Mouse (Mus musculus) intestine, postnatal 0 days (tissue): Measurements from ENCODE around the gene Aco1. TPM values are rescaled to one million over a fixed set of nuclear protein-coding genes. Genes with fewer than 3 reads are reported as not detected.

Experiments used
- ATAC-seq: fragments of 200-750 bp; cut with Nextera tagmentation; 2 replicates; pipeline ENCODE4 v1.8.0; 2017; ENCODE audit warnings: mild to moderate bottlenecking, moderate TSS enrichment, moderate library complexity
- H3K27ac ChIP-seq: fragments of 300-500 bp; sonication (generic); 2 replicates; pipeline ENCODE4 v1.5.1; 2014; ENCODE audit warnings: mild to moderate bottlenecking, low read depth, low read length, moderate library complexity
- H3K27me3 ChIP-seq: fragments of 300-500 bp; sonication (generic); replicated peaks from 2 replicates; pipeline ENCODE4 v1.6.1; 2014; ENCODE audit warnings: low read length, mixed read lengths; ENCODE audit not compliant: control insufficient read depth, insufficient read depth
- H3K36me3 ChIP-seq: fragments of 300-500 bp; sonication (generic); 2 replicates; pipeline ENCODE4 v1.6.1; 2014; ENCODE audit warnings: mild to moderate bottlenecking, moderate library complexity; ENCODE audit not compliant: control insufficient read depth, insufficient read depth
- H3K4me1 ChIP-seq: fragments of 300-500 bp; sonication (generic); replicated peaks from 2 replicates; pipeline ENCODE4 v1.6.1; 2014; ENCODE audit warnings: antibody characterized with exemption, low read length, mixed read lengths; ENCODE audit not compliant: control insufficient read depth, insufficient read depth
- H3K4me2 ChIP-seq: fragments of 300-500 bp; sonication (generic); replicated peaks from 2 replicates; pipeline ENCODE4 v1.6.1; 2014; ENCODE audit warnings: low read depth, mild to moderate bottlenecking, moderate library complexity
- H3K4me3 ChIP-seq: fragments of 300-500 bp; sonication (generic); 2 replicates; pipeline ENCODE4 v1.5.1; 2014; ENCODE audit warnings: low read depth, low read length
- H3K9ac ChIP-seq: fragments of 300-500 bp; sonication (generic); 2 replicates; pipeline ENCODE4 v1.6.1; 2014; ENCODE audit warnings: mild to moderate bottlenecking, low read depth, low read length
- H3K9me3 ChIP-seq: fragments of 300-500 bp; sonication (generic); 2 replicates; pipeline ENCODE4 v1.6.1; 2016; ENCODE audit warnings: mixed run types; ENCODE audit not compliant: control insufficient read depth
- CTCF ChIP-seq: sonication (generic); IDR thresholded peaks from 2 replicates; pipeline ENCODE4 v1.5.1; 2016; ENCODE audit warnings: low read depth, mild to moderate bottlenecking, control low read depth, antibody characterized with exemption, moderate library complexity
- WGBS: fragments of 180-500 bp; shearing (Covaris S2); extraction: QIAGEN DNeasy Blood & Tissue Kit; methylation state at CpG from one replicate; pipeline ENCODE4 v1.1.7; 2014; 5-methylcytosine and 5-hydroxymethylcytosine counted together
- polyA plus RNA-seq: library from polyadenylated mRNA; unstranded; fragments of >200 nt; fragmentation: Nextera tagmentation; extraction: Ambion mirVana; gene quantifications from 2 replicates; pipeline ENCODE4 v1.2.1, GENCODE M21; 2015

The Aco1 gene
- polyA plus RNA-seq, 1 experiment from 2014 or later, result 55.6 TPM

DNA sequence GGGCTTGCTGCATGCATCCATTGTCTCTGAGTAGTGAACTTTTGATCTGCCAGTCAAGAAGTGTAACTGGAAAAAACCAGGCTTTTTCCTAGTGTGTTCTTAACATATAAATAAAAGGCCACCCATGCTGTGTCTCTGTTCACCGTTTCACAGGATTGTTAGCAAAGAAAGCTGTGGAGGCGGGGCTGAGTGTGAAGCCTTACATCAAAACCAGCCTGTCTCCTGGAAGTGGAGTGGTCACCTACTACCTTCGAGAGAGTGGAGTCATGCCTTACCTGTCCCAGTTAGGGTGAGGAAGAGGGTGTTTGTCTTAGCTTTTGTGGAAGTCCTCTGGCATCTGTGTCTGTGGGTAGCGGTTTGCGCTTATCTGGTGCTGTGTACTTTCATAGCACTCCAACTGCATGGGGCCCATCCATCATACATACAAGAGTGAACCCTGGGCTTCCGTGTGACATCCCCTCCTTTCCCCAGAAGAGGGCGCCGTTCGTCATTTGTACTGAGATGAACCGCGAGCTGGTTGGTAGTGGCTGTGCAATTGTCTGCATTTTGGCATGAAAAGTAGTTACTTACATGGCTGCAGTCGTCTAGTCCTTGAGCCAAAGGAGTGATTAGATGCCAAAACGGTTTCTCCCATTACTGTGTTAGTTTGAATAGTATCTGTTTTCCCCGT, 39.9 kb downstream of the Aco1 start:
- Histone ChIP-seq H3K9ac (peak overlapping the region; percentile 1; the same call in 1 of the 2 replicates), H3K36me3 (peaks cover 69% of the 10 kb centered on the region), H3K4me1 (0 out of 2 replicates have a peak, but pooled peaks cover 4% of the 10 kb centered on the region), H3K27ac (peak overlapping the region; percentile 84; the same call in 1 of the 2 replicates), H3K27me3 (no peaks in the 10 kb centered on the region), H3K9me3 (no peaks in the 10 kb centered on the region), H3K4me2 (no peak overlapping the region), H3K4me3 (no peak overlapping the region)
- no peak for ATAC-seq
- WGBS, result 34% methylated on average over 14 of the region's 14 CpGs
- TF ChIP-seq CTCF, result peak; percentile 81

- Histone ChIP-seq H3K27ac (no peak overlapping the region), H3K4me3 (no peak overlapping the region), H3K4me2 (no peak overlapping the region), H3K9me3 (no peaks in the 10 kb centered on the region), H3K4me1 (0 out of 2 replicates have a peak, but pooled peaks cover 4% of the 10 kb centered on the region), H3K36me3 (peaks cover 69% of the 10 kb centered on the region), H3K9ac (no peak overlapping the region), H3K27me3 (no peaks in the 10 kb centered on the region)
- no peak for ATAC-seq
- WGBS, result 82% methylated on average over 6 of the region's 6 CpGs
- no peak for TF ChIP-seq CTCF
Observed at GRCm38 (mm10) chr4:40183781-40184180, 40.9 kb downstream of the Aco1 start.

DNA sequence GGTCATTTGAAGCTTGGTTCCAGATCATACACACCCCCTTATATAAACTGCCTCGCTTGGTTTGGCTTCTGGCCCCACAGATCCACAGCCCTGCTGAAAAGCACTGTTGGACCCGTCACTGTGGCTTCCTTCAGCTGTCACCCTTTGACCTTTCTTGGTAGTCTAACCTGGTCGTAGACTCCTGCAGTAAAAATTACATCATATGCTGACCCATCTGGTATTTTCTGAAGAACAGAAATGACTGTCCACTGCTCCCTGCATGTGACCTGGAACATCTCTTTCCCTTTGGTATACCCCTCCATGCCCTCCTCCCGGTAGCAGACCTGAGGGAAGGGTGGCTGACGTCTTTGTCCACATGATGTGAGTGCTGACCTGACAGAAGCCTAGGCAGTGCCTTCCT, 41.6 kb downstream of the Aco1 start:
- no peak for ATAC-seq
- H3K27me3 ChIP-seq, result no peaks in the 10 kb centered on the region
- H3K4me3 ChIP-seq, result no peak overlapping the region
- H3K9me3 ChIP-seq, result no peaks in the 10 kb centered on the region
- no peak overlapping the region for H3K27ac ChIP-seq
- H3K36me3 ChIP-seq, result peaks cover 71% of the 10 kb centered on the region
- 70% methylated on average over 5 of the region's 5 CpGs for WGBS
- no peak overlapping the region for H3K4me2 ChIP-seq
- H3K4me1 ChIP-seq, result 0 out of 2 replicates have a peak, but pooled peaks cover 4% of the 10 kb centered on the region
- no peak overlapping the region for H3K9ac ChIP-seq
- no peak for TF ChIP-seq CTCF

DNA sequence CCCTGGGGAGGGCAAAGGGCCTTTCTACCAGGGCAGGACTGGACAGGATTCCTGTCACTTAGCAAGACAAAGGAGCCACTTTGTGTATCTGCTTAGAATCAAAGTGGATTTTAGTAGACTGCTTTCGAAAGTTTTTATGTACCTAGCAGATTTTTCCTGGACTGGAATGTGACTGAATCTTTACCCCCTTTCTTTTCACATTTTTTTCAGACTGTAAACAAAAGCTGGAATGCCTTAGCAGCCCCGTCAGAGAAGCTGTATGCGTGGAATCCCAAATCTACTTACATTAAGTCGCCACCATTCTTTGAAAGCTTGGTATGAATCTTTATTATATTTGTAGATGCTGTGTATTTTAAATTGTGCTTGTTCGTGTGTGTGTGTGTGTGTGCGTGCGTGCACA, 45.1 kb downstream of the Aco1 start:
- H3K36me3 ChIP-seq, result peaks cover 88% of the 10 kb centered on the region
- no peak overlapping the region for H3K4me2 ChIP-seq
- no peak overlapping the region for H3K27ac ChIP-seq
- H3K4me3 ChIP-seq, result no peak overlapping the region
- WGBS, result 84% methylated on average over 7 of the region's 7 CpGs
- no peak for ATAC-seq
- no peaks in the 10 kb centered on the region for H3K27me3 ChIP-seq
- no peak for TF ChIP-seq CTCF
- H3K9ac ChIP-seq, result no peak overlapping the region
- no peaks in the 10 kb centered on the region for H3K9me3 ChIP-seq
- no peaks in the 10 kb centered on the region for H3K4me1 ChIP-seq

DNA sequence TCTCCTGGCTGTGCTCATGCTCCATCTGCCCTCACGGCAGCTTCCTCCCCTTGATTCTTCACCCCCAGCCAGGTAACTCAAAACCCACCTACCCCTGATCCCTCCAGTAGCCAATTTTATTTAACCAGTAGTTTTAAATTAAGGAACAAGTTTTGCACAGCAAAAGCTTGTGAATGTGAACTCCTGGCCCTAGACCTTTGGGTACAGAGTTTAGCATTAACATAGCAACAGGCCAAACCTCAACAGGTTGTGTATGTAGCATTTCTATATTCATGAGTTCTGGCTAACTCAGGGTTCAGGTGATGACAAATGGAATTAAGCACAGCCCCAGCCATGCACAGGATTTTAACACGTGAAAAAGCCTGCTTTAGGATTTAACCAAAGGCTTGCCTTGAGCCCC, 49.4 kb downstream of the Aco1 start:
- TF ChIP-seq CTCF, result no peak
- no peaks in the 10 kb centered on the region for H3K27me3 ChIP-seq
- no peak for ATAC-seq
- peaks cover 88% of the 10 kb centered on the region for H3K36me3 ChIP-seq
- H3K9ac ChIP-seq, result no peak overlapping the region
- H3K4me2 ChIP-seq, result no peak overlapping the region
- 79% methylated on average over 2 of the region's 2 CpGs for WGBS
- H3K9me3 ChIP-seq, result no peaks in the 10 kb centered on the region
- H3K4me3 ChIP-seq, result no peak overlapping the region
- no peaks in the 10 kb centered on the region for H3K4me1 ChIP-seq
- H3K27ac ChIP-seq, result no peak overlapping the region

- 91% methylated on average over 9 of the region's 9 CpGs for WGBS
- no peak for TF ChIP-seq CTCF
- Histone ChIP-seq H3K4me2 (no peak overlapping the region), H3K4me3 (no peak overlapping the region), H3K4me1 (no peaks in the 10 kb centered on the region), H3K9me3 (no peaks in the 10 kb centered on the region), H3K27me3 (no peaks in the 10 kb centered on the region), H3K27ac (no peak overlapping the region), H3K9ac (no peak overlapping the region), H3K36me3 (peaks cover 87% of the 10 kb centered on the region)
- no peak for ATAC-seq
Observed at GRCm38 (mm10) chr4:40193461-40193860, 50.6 kb downstream of the Aco1 start.
